8 mouse cellular contexts compared by ENCODE assay signal in genomic region chr1:72243656-72244316, GRCm38 (mm10). TPM values are rescaled to one million over a fixed set of nuclear protein-coding genes. Genes with fewer than 3 reads are reported as not detected.
DNase-seq lines count a peak whose midpoint lies in the region; ATAC-seq and TF ChIP-seq lines count a peak whose summit lies in the region.

No protein-coding gene starts in this region.

- peak; percentile 95 for ATAC-seq in activated CD4-positive, CD25-positive, alpha-beta regulatory T cell, adult 4 months
- ATAC-seq in inflammation-experienced regulatory T-cells, adult 6 months = peak; percentile 95
- ATAC-seq in megakaryocyte-erythroid progenitor cell, adult 5-6 weeks (replicated peaks; ENCODE audit: low FRiP score, low TSS enrichment, poor library complexity, severe bottlenecking) = peak; percentile 92

- no peaks in the 10 kb centered on the region for H3K4me1 ChIP-seq in cortical plate, adult 2 months (ENCODE audit: control insufficient read depth, insufficient read depth, low read length)

- peak; percentile 96 for DNase-seq in gastrocnemius, postnatal 10 days
- peak; percentile 91 to 98 for DNase-seq in left cerebral cortex, postnatal 10 days (ENCODE audit: extremely low spot score in 1 of 2, low spot score in 2 of 2)
- DNase-seq in right cerebral cortex, postnatal 25 days = peak; percentile 93
- peak; percentile 94 to 95 for DNase-seq in urinary bladder, postnatal 4 days (ENCODE audit: low spot score in 2 of 2)

- intact Hi-C loops in left cerebral cortex, postnatal 10 days (cut with DNase I) = no loop called here

- peak; percentile 98 for TF ChIP-seq POLR2A in cortical plate, adult 2 months (IDR thresholded peaks at IDR 0.05; ENCODE audit: extremely low read depth, insufficient read depth, low read length)

- peak overlapping the region; percentile 51 for H3K4me3 ChIP-seq in cortical plate, adult 2 months (ENCODE audit: insufficient read depth, low read length)

- TF ChIP-seq CTCF in cortical plate, adult 2 months (IDR thresholded peaks at IDR 0.05; ENCODE audit: extremely low read depth, insufficient read depth, low read length) = no peak

- H3K27ac ChIP-seq in cortical plate, adult 2 months (ENCODE audit: insufficient read depth, low read length) = peak overlapping the region; percentile 97

RNA-seq across cellular contexts. Expression of gene Mreg, which starts 31.7 kb away (rescaled TPM):
- under 1 TPM in 1 of 2 experiments, not detected in 1; 0.15 TPM for polyA plus RNA-seq in activated CD4-positive, CD25-positive, alpha-beta regulatory T cell, adult 4 months (2017; shearing (Covaris generic))
- polyA plus RNA-seq in cortical plate, adult 2 months (2012; rRNA removed) = 3.2 and 3.8 TPM in 2 replicates
- 10 to 100 TPM; 31.3 to 31.8 TPM for total RNA-seq in gastrocnemius, postnatal 10 days (2021)
- polyA plus RNA-seq in inflammation-experienced regulatory T-cells, adult 6 months (2017; shearing (Covaris generic)) = under 1 TPM in 1 of 3 experiments, not detected in 2; 0.47 TPM
- 1 to 10 TPM; 1.6 to 2.2 TPM for total RNA-seq in left cerebral cortex, postnatal 10 days (2021)
- total RNA-seq in megakaryocyte-erythroid progenitor cell, adult 5-6 weeks (2014; fragmentation: Nextera tagmentation) = not detected in 2 replicates
- total RNA-seq in megakaryocyte-erythroid progenitor cell, adult 5-6 weeks (2017) = not detected in 2 replicates

RNA-seq across cellular contexts. Expression of gene Pecr, which starts 40.3 kb away (rescaled TPM):
- polyA plus RNA-seq in activated CD4-positive, CD25-positive, alpha-beta regulatory T cell, adult 4 months (2017; shearing (Covaris generic)) = 1 to 10 TPM; 3.8 to 4.8 TPM
- 7.2 and 7.4 TPM in 2 replicates for polyA plus RNA-seq in cortical plate, adult 2 months (2012; rRNA removed)
- 10 to 100 TPM; 18.8 to 20.1 TPM for total RNA-seq in gastrocnemius, postnatal 10 days (2021)
- polyA plus RNA-seq in inflammation-experienced regulatory T-cells, adult 6 months (2017; shearing (Covaris generic)) = 1 to 10 TPM; 3.4 to 4.2 (median 4.1) TPM
- total RNA-seq in left cerebral cortex, postnatal 10 days (2021) = 1 to 10 TPM; 5.0 TPM
- 16.5 and 18.1 TPM in 2 replicates for total RNA-seq in megakaryocyte-erythroid progenitor cell, adult 5-6 weeks (2014; fragmentation: Nextera tagmentation)
- 13.3 and 23.8 TPM in 2 replicates for total RNA-seq in megakaryocyte-erythroid progenitor cell, adult 5-6 weeks (2017)

RNA-seq across cellular contexts. Expression of gene Tmem169, which starts 40.4 kb away (rescaled TPM):
- polyA plus RNA-seq in activated CD4-positive, CD25-positive, alpha-beta regulatory T cell, adult 4 months (2017; shearing (Covaris generic)) = under 1 TPM in 1 of 2 experiments, not detected in 1; 0.15 TPM
- polyA plus RNA-seq in cortical plate, adult 2 months (2012; rRNA removed) = 15.9 and 18.2 TPM in 2 replicates
- total RNA-seq in gastrocnemius, postnatal 10 days (2021) = under 1 TPM; 0.26 to 0.32 TPM
- not detected for polyA plus RNA-seq in inflammation-experienced regulatory T-cells, adult 6 months (2017; shearing (Covaris generic))
- 10 to 100 TPM; 35.7 to 39.7 TPM for total RNA-seq in left cerebral cortex, postnatal 10 days (2021)
- total RNA-seq in megakaryocyte-erythroid progenitor cell, adult 5-6 weeks (2014; fragmentation: Nextera tagmentation) = not detected in 2 replicates
- total RNA-seq in megakaryocyte-erythroid progenitor cell, adult 5-6 weeks (2017) = 0.08 TPM in 1 of 2 replicates, not detected in the other

Comparison
In these comparisons a context has a peak if more than half of its experiments do, and no peak if none do; other contexts are left out.
1. Peak in every context shown above with its lines: DNase-seq, ATAC-seq, H3K4me3 ChIP-seq and H3K27ac ChIP-seq.
2. RNA of gene Mreg, which starts 31.7 kb away (total RNA-seq): 31.3 to 31.8 TPM in gastrocnemius, postnatal 10 days; 1.6 to 2.2 TPM in left cerebral cortex, postnatal 10 days and not detected in megakaryocyte-erythroid progenitor cell, adult 5-6 weeks; every median in the first group is over 10 times any median in the second.
3. RNA of gene Tmem169, which starts 40.4 kb away (total RNA-seq): 35.7 to 39.7 TPM in left cerebral cortex, postnatal 10 days; 0.26 to 0.32 TPM in gastrocnemius, postnatal 10 days and 0.08 TPM in megakaryocyte-erythroid progenitor cell, adult 5-6 weeks; every median in the first group is over 10 times any median in the second.